Mouse (Mus musculus): ENCODE measurements around the gene Nedd8.
A peak's percentile ranks its signal among the peaks of the same experiment; 100 is the strongest.

Gene Nedd8

GRCm38 (mm10) chr14:55659960-55660573 lies 11.9 kb downstream of the Nedd8 start, which contains the start of gene Mdp1:
Gene Mdp1, minus strand, starts transcription at chr14:55660508.
- DNase-seq: peak; percentile 67

GRCm38 (mm10) chr14:55658011-55658410 lies 13.9 kb downstream of the Nedd8 start:
- DNase-seq: no peak

- DNase-seq: no peak
Observed at GRCm38 (mm10) chr14:55656935-55657334, 15.0 kb downstream of the Nedd8 start.

GRCm38 (mm10) chr14:55651528-55651927 lies 20.4 kb downstream of the Nedd8 start:
- DNase-seq: no peak

GRCm38 (mm10) chr14:55649884-55650283 lies 22.0 kb downstream of the Nedd8 start, which contains the start of gene Tssk4:
Gene Tssk4, plus strand, starts transcription at chr14:55650184.
- DNase-seq: no peak

- no peak for DNase-seq
Observed at GRCm38 (mm10) chr14:55644261-55644888, 27.5 kb downstream of the Nedd8 start.

GRCm38 (mm10) chr14:55643060-55643907 lies 28.6 kb downstream of the Nedd8 start, which contains the start of gene Tm9sf1:
Gene Tm9sf1, minus strand, starts transcription at chr14:55643806.
- peak; percentile 81 for DNase-seq

- DNase-seq: no peak
Observed at GRCm38 (mm10) chr14:55642679-55643059, 29.3 kb downstream of the Nedd8 start.

GRCm38 (mm10) chr14:55641291-55641690 lies 30.6 kb downstream of the Nedd8 start:
- DNase-seq: no peak

- DNase-seq: no peak
Observed at GRCm38 (mm10) chr14:55640816-55641215, 31.1 kb downstream of the Nedd8 start.

- no peak for DNase-seq
Observed at GRCm38 (mm10) chr14:55637795-55638194, 34.1 kb downstream of the Nedd8 start, which contains the start of gene Gm49378. Gene Gm49378, minus strand, starts transcription at chr14:55637895.

GRCm38 (mm10) chr14:55635523-55636007 lies 36.4 kb downstream of the Nedd8 start, which contains the start of gene Ipo4:
Gene Ipo4, minus strand, starts transcription at chr14:55635957.
- DNase-seq: peak; percentile 71

GRCm38 (mm10) chr14:55634874-55635522 lies 36.9 kb downstream of the Nedd8 start:
- DNase-seq: peak; percentile 60

- DNase-seq: no peak
Observed at GRCm38 (mm10) chr14:55629312-55629711, 42.6 kb downstream of the Nedd8 start.

- no peak for DNase-seq
Observed at GRCm38 (mm10) chr14:55628077-55628827, 43.7 kb downstream of the Nedd8 start.

GRCm38 (mm10) chr14:55618486-55619195 lies 53.3 kb downstream of the Nedd8 start:
- peak; percentile 26 for DNase-seq

- peak; percentile 63 for DNase-seq
Observed at GRCm38 (mm10) chr14:55617822-55618221, 54.1 kb downstream of the Nedd8 start, which contains the start of gene Rec8. Gene Rec8, plus strand, starts transcription at chr14:55618037.

- DNase-seq: no peak
Observed at GRCm38 (mm10) chr14:55616844-55617243, 55.1 kb downstream of the Nedd8 start.

- DNase-seq: no peak
Observed at GRCm38 (mm10) chr14:55615876-55616275, 56.0 kb downstream of the Nedd8 start.

- no peak for DNase-seq
Observed at GRCm38 (mm10) chr14:55614565-55615178, 57.3 kb downstream of the Nedd8 start.

- no peak for DNase-seq
Observed at GRCm38 (mm10) chr14:55613346-55613745, 58.6 kb downstream of the Nedd8 start.

Measured in cerebellum, adult 11 months (tissue).